Mouse (Mus musculus): ENCODE measurements around the gene Osgep. TPM values are rescaled to one million over a fixed set of nuclear protein-coding genes. Genes with fewer than 3 reads are reported as not detected.
"Not testable (repeated sequence)": the region's sequence is repeated elsewhere in the genome, so short reads cannot be mapped to it uniquely, and the experiment has no call there.

Osgep gene
- polyA plus RNA-seq, 1 experiment from 2014 or later, result 169 TPM

DNA sequence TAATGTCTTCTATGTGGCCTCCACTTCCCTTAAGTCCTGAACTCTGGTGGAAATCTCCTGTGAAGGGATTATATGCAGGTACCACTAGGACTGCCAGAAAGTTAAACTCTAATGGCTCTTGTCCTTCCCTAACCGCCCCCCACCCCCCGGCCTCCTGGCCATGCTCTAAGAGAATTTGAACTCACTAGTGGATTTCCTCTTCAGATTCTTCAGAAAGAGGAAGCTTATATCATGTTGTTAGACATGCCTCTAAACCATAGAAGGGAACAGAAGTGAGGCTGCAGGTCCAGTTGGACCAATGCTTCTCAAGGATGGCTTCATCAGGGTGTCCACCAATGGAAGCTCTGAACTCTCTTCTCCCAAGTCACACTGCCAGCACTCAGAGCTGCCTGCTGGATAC is 26.7 kb downstream of the Osgep start:
- H3K27me3 ChIP-seq (ENCODE audit: control insufficient read depth, insufficient read depth, low read length); ATAC-seq (ENCODE audit: insufficient number of reproducible peaks, insufficient read depth, low FRiP score, low read depth); H3K36me3 ChIP-seq (ENCODE audit: control insufficient read depth, insufficient read depth, low read length); H3K9ac ChIP-seq (replicated peaks; ENCODE audit: low read depth, low read length); H3K4me3 ChIP-seq (ENCODE audit: low read depth, low read length); H3K27ac ChIP-seq (ENCODE audit: low read length); H3K4me1 ChIP-seq (ENCODE audit: control insufficient read depth, insufficient read depth, low read length); H3K4me2 ChIP-seq (replicated peaks; ENCODE audit: low read depth, low read length); H3K9me3 ChIP-seq (ENCODE audit: control insufficient read depth, low read depth, low read length): not testable (repeated sequence)
- 91% methylated on average over 2 of the region's 2 CpGs for WGBS

DNA sequence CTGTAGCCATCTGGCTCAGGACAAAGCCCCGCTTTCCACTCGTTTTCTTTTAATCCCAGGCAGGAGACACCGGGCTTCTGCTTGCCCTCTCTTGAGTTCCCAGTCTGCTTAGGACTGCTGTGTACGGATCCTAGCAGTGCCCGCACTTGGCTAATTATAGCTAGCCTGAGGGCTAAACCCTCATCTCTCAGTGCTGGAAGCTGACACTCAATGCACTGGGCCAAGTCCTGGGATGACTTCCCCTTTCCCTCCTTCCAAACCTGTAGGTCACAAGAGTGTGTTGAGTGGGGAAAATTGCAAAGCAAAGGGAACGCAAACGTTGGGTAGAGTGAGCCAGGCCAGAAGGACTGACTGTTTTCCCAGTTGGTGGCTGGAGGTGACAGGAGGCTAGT is 27.3 kb downstream of the Osgep start, which contains the start of gene Klhl33:
Klhl33 (minus strand) TSS at position 134 of the 392 bp plus-strand sequence.
- ATAC-seq (ENCODE audit: insufficient number of reproducible peaks, insufficient read depth, low FRiP score, low read depth), result no peak
- no peaks in the 10 kb centered on the region for H3K36me3 ChIP-seq (ENCODE audit: control insufficient read depth, insufficient read depth, low read length)
- no peaks in the 10 kb centered on the region for H3K9me3 ChIP-seq (ENCODE audit: control insufficient read depth, low read depth, low read length)
- H3K4me3 ChIP-seq (ENCODE audit: low read depth, low read length), result peak within 1 kb of the TSS; percentile 35
- 55% methylated on average over 7 of the region's 7 CpGs for WGBS
- H3K9ac ChIP-seq (replicated peaks; ENCODE audit: low read depth, low read length), result peak within 1 kb of the TSS; percentile 36
- no peak within 1 kb of the TSS for H3K27ac ChIP-seq (ENCODE audit: low read length)
- peaks cover 2% of the 10 kb centered on the region; the same call in 1 of the 2 replicates for H3K27me3 ChIP-seq (ENCODE audit: control insufficient read depth, insufficient read depth, low read length)
- H3K4me2 ChIP-seq (replicated peaks; ENCODE audit: low read depth, low read length), result peak within 1 kb of the TSS; percentile 73
- peaks cover 4% of the 10 kb centered on the region; the same call in 1 of the 2 replicates for H3K4me1 ChIP-seq (ENCODE audit: control insufficient read depth, insufficient read depth, low read length)

DNA sequence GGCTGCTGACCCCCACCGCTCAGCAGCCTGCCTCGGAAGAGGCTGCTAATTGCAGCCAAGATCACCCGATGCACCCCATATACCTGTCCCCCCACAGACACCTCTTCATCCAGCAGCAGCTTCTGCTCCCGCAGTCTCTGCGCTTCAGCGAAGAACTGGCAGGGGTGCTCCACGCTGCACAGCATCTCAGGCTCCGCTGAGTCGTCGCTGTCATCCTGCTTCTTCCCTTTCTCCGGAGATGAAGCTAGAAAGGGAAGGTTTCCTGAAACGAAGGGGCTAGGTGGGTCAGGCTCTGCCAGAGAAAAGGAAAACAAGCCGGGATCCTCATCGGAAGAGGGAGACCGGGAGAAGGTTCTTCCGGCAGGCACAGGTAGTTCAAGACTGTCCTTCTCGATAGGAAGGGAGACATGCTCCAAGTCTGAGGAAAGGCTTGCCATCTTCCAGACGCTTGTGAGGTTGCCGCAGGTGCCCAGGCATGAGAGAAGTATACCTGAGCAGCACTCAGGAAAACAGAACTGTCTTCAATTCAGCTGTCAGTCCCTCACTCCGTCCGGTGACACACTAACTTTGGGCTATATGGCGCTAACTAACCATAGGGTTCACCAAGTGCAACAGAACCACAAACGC is 27.8 kb downstream of the Osgep start:
- peak overlapping the region; percentile 35 for H3K4me3 ChIP-seq (ENCODE audit: low read depth, low read length)
- no peaks in the 10 kb centered on the region for H3K36me3 ChIP-seq (ENCODE audit: control insufficient read depth, insufficient read depth, low read length)
- no peak for ATAC-seq (ENCODE audit: insufficient number of reproducible peaks, insufficient read depth, low FRiP score, low read depth)
- H3K27me3 ChIP-seq (ENCODE audit: control insufficient read depth, insufficient read depth, low read length), result peaks cover 2% of the 10 kb centered on the region; the same call in 1 of the 2 replicates
- peaks cover 4% of the 10 kb centered on the region; the same call in 1 of the 2 replicates for H3K4me1 ChIP-seq (ENCODE audit: control insufficient read depth, insufficient read depth, low read length)
- H3K27ac ChIP-seq (ENCODE audit: low read length), result no peak overlapping the region
- no peaks in the 10 kb centered on the region for H3K9me3 ChIP-seq (ENCODE audit: control insufficient read depth, low read depth, low read length)
- H3K9ac ChIP-seq (replicated peaks; ENCODE audit: low read depth, low read length), result peak overlapping the region; percentile 36
- WGBS, result 20% methylated on average over 23 of the region's 23 CpGs
- peak overlapping the region; percentile 73 for H3K4me2 ChIP-seq (replicated peaks; ENCODE audit: low read depth, low read length)

DNA sequence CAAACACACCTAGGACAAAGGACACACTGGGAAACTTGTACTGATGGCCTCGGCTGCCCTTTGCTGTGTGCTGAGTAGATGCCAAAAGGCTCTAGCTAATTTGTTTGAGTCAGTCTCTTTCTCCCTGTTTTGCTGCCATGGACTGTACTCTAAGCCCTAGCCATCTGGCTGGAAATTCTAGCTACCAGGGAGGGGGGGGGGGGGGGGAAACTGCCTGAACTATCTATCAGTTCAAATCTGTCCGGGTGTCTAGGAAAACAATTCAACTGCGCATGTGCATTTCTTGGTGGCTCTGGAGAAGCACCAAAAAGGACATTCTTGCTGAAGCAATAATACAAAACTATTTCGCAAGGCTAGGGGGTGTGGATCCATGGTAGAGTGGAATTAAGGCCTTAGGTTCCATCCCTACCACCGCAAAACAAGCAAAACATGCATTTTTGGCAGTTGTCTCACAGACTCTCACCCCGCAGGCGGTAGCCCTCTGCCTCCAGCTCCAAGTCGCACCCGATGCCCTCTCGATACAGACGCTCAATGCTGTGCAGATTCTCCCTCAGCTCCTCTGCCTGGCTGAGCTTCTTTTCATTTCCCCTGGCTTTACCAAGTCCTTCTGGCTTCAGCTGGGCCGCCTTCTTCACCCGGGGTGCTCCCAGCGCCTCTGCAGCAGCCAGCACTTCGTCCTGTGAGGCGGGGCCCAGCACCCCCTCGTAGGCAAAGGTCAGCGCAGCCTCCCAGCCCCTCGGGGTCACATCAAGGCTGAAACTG is 28.5 kb downstream of the Osgep start:
- no peaks in the 10 kb centered on the region for H3K9me3 ChIP-seq (ENCODE audit: control insufficient read depth, low read depth, low read length)
- H3K36me3 ChIP-seq (ENCODE audit: control insufficient read depth, insufficient read depth, low read length), result no peaks in the 10 kb centered on the region
- no peak for ATAC-seq (ENCODE audit: insufficient number of reproducible peaks, insufficient read depth, low FRiP score, low read depth)
- peak overlapping the region; percentile 36 for H3K9ac ChIP-seq (replicated peaks; ENCODE audit: low read depth, low read length)
- WGBS, result 11% methylated on average over 19 of the region's 19 CpGs
- H3K27me3 ChIP-seq (ENCODE audit: control insufficient read depth, insufficient read depth, low read length), result peaks cover 2% of the 10 kb centered on the region; the same call in 1 of the 2 replicates
- peaks cover 4% of the 10 kb centered on the region; the same call in 1 of the 2 replicates for H3K4me1 ChIP-seq (ENCODE audit: control insufficient read depth, insufficient read depth, low read length)
- peak overlapping the region; percentile 73 for H3K4me2 ChIP-seq (replicated peaks; ENCODE audit: low read depth, low read length)
- peak overlapping the region; percentile 35 for H3K4me3 ChIP-seq (ENCODE audit: low read depth, low read length)
- no peak overlapping the region for H3K27ac ChIP-seq (ENCODE audit: low read length)

DNA sequence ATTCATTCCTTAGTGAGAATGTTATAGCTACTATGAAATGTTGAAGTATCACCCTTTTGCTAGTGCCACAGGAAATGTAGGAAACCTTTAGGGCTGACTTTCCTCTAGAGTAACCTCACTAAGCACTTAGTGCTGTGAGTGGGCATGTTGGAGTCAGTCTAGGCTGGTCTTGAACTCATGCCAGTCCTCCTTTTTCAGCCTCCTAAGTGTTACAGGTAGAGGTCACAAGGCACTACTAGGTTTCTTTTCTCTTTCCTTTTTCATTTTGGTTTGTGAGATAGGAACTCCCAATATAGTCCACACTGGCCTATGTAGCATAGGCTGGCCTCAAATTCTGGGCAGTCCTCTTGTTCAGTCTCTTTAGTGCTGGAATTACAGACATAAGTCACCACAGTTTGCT is 29.3 kb downstream of the Osgep start:
- Histone ChIP-seq H3K4me2 (replicated peaks; ENCODE audit: low read depth, low read length) (no peak overlapping the region), H3K4me3 (ENCODE audit: low read depth, low read length) (no peak overlapping the region), H3K36me3 (ENCODE audit: control insufficient read depth, insufficient read depth, low read length) (no peaks in the 10 kb centered on the region), H3K9me3 (ENCODE audit: control insufficient read depth, low read depth, low read length) (no peaks in the 10 kb centered on the region), H3K9ac (replicated peaks; ENCODE audit: low read depth, low read length) (no peak overlapping the region), H3K27ac (ENCODE audit: low read length) (no peak overlapping the region), H3K27me3 (ENCODE audit: control insufficient read depth, insufficient read depth, low read length) (peaks cover 2% of the 10 kb centered on the region; the same call in 1 of the 2 replicates), H3K4me1 (ENCODE audit: control insufficient read depth, insufficient read depth, low read length) (peaks cover 4% of the 10 kb centered on the region; the same call in 1 of the 2 replicates)
- ATAC-seq (ENCODE audit: insufficient number of reproducible peaks, insufficient read depth, low FRiP score, low read depth), result no peak

DNA sequence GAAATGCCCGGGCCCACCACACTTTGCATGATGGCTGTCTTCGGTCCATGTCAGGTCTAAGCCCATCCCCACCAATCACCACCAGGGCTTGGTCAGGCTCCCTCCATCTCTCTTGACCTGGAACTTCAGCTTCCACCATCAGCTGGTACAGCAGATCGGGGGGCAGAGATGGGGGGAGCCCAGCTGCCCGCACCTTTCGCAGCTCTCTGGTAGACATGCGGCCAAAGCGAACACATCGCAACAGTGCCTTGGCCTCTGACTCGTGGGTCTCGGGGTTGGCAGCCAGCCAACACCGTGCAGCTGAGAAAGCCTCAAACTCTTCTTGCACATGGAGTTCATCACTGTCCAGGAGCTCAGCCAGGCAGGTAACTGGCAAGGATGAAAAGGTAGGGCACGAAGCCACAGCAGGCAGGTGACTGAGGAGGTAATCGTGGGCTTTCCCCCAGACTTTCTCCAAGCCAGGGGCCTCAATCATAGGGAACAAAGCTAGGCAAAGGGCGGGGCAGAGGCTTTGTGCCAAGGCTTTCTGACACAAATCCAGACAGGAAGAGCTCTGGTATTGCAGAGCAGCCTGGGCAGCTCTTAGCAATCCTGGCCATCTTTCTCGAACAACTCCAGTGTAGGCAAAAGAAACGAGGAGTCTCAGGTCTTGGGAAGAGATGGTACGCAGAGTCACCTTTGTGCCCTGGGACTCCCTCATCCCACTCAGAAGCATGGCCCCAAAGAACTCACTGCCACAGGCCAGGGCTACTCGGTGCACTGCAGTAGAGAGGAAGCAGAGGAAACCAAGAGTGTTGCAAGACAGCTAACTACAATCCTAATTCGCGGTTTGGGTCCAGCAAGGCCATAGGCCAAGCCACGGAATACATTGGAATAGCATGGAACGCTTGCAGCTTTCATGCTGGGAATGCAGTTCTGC is 31.9 kb downstream of the Osgep start:
- Histone ChIP-seq H3K9ac (replicated peaks; ENCODE audit: low read depth, low read length) (no peak overlapping the region), H3K36me3 (ENCODE audit: control insufficient read depth, insufficient read depth, low read length) (no peaks in the 10 kb centered on the region), H3K27ac (ENCODE audit: low read length) (no peak overlapping the region), H3K27me3 (ENCODE audit: control insufficient read depth, insufficient read depth, low read length) (peaks cover 2% of the 10 kb centered on the region; the same call in 1 of the 2 replicates), H3K4me3 (ENCODE audit: low read depth, low read length) (no peak overlapping the region), H3K4me2 (replicated peaks; ENCODE audit: low read depth, low read length) (no peak overlapping the region), H3K4me1 (ENCODE audit: control insufficient read depth, insufficient read depth, low read length) (peaks cover 4% of the 10 kb centered on the region; the same call in 1 of the 2 replicates), H3K9me3 (ENCODE audit: control insufficient read depth, low read depth, low read length) (no peaks in the 10 kb centered on the region)
- 75% methylated on average over 22 of the region's 22 CpGs for WGBS
- no peak for ATAC-seq (ENCODE audit: insufficient number of reproducible peaks, insufficient read depth, low FRiP score, low read depth)

DNA sequence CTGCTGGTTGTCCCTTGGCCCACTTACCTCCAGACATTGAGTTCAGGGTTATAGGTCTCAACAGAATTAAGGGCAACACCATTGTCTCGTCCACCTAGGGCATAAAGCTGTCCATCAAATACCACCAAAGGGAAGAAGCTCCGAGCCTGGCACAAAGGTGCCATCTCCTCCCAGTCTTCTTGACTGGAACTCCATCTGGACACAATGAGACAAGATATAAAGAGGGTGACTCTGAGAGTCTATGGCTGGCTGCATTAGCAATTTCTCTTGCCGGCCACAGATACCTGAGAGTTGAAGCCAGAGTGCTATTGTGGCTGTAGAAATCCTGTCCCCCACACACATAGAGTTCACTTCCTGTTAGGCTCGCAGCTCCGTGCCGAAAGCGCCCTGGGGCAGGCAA is 32.6 kb downstream of the Osgep start:
- Histone ChIP-seq H3K4me3 (ENCODE audit: low read depth, low read length) (no peak overlapping the region), H3K9me3 (ENCODE audit: control insufficient read depth, low read depth, low read length) (no peaks in the 10 kb centered on the region), H3K27ac (ENCODE audit: low read length) (no peak overlapping the region), H3K36me3 (ENCODE audit: control insufficient read depth, insufficient read depth, low read length) (no peaks in the 10 kb centered on the region), H3K27me3 (ENCODE audit: control insufficient read depth, insufficient read depth, low read length) (peaks cover 2% of the 10 kb centered on the region; the same call in 1 of the 2 replicates), H3K9ac (replicated peaks; ENCODE audit: low read depth, low read length) (no peak overlapping the region), H3K4me1 (ENCODE audit: control insufficient read depth, insufficient read depth, low read length) (peaks cover 4% of the 10 kb centered on the region; the same call in 1 of the 2 replicates), H3K4me2 (replicated peaks; ENCODE audit: low read depth, low read length) (no peak overlapping the region)
- WGBS, result 84% methylated on average over 7 of the region's 7 CpGs
- no peak for ATAC-seq (ENCODE audit: insufficient number of reproducible peaks, insufficient read depth, low FRiP score, low read depth)

DNA sequence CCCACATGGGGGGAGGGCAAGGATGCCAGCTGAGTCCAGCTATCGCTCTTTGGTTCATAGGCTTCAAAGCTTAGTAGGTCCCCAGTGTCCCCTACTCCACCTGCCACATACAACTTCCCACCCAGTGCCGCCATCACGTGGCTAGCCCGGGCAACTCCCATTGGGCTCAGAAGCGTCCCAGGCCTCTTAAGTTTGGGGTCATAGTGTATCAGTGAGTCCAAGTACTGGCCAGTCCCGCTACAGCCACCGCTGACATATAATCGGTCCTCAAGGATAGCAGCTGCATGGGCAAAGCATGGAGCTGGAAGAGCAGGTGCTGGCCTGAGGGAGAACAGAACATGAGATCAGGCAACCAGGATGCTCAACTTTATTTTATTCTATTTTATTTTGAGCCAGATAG is 33.1 kb downstream of the Osgep start:
- Histone ChIP-seq H3K4me2 (replicated peaks; ENCODE audit: low read depth, low read length) (no peak overlapping the region), H3K36me3 (ENCODE audit: control insufficient read depth, insufficient read depth, low read length) (no peaks in the 10 kb centered on the region), H3K27ac (ENCODE audit: low read length) (no peak overlapping the region), H3K4me3 (ENCODE audit: low read depth, low read length) (no peak overlapping the region), H3K27me3 (ENCODE audit: control insufficient read depth, insufficient read depth, low read length) (peaks cover 2% of the 10 kb centered on the region; the same call in 1 of the 2 replicates), H3K4me1 (ENCODE audit: control insufficient read depth, insufficient read depth, low read length) (peaks cover 4% of the 10 kb centered on the region; the same call in 1 of the 2 replicates), H3K9ac (replicated peaks; ENCODE audit: low read depth, low read length) (no peak overlapping the region), H3K9me3 (ENCODE audit: control insufficient read depth, low read depth, low read length) (no peaks in the 10 kb centered on the region)
- no peak for ATAC-seq (ENCODE audit: insufficient number of reproducible peaks, insufficient read depth, low FRiP score, low read depth)
- WGBS, result 90% methylated on average over 8 of the region's 8 CpGs
